Mouse (Mus musculus) brain, embryonic 14.5 days (tissue): ENCODE results near the gene Tnip3.

Source experiments
- CTCF ChIP-seq: fragments of 200-500 bp; IDR thresholded peaks from 2 replicates; pipeline ENCODE4 v1.5.1; 2012; ENCODE audit warnings: inconsistent platforms, mild to moderate bottlenecking, moderate library complexity, borderline replicate concordance; ENCODE audit not compliant: insufficient read depth, insufficient read length; ENCODE audit errors: extremely low read depth
- POLR2A ChIP-seq: fragments of 200-500 bp; IDR thresholded peaks from 2 replicates; pipeline ENCODE4 v1.6.1; 2012; ENCODE audit warnings: mild to moderate bottlenecking, inconsistent platforms, borderline replicate concordance; ENCODE audit not compliant: poor library complexity, insufficient read depth, insufficient read length, severe bottlenecking; ENCODE audit errors: extremely low read depth

- no peak for TF ChIP-seq POLR2A
- TF ChIP-seq CTCF, result no peak
These were observed 53.2 kb downstream of the Tnip3 start for GRCm38 (mm10) chr6:65578151-65578973.
